Mouse (Mus musculus): ENCODE data around the gene Hist1h4i.

Hist1h4i gene

GRCm38 (mm10) chr13:22036149-22036956 lies 4.8 kb downstream of the Hist1h4i start:
- DNase-seq, result no peak

GRCm38 (mm10) chr13:22035267-22036148 lies 5.7 kb downstream of the Hist1h4i start, which contains the start of the genes Hist1h2ah and Hist1h2bk:
Gene Hist1h2ah (minus strand): TSS chr13:22035568.
Gene Hist1h2bk (plus strand): TSS chr13:22035870.
- peak; percentile 89 for DNase-seq

GRCm38 (mm10) chr13:22034443-22035266 lies 6.5 kb downstream of the Hist1h4i start:
- no peak for DNase-seq

- no peak for DNase-seq
These were observed 7.3 kb downstream of the Hist1h4i start for GRCm38 (mm10) chr13:22033741-22034442.

GRCm38 (mm10) chr13:22030493-22030892 lies 10.7 kb downstream of the Hist1h4i start:
- no peak for DNase-seq

- no peak for DNase-seq
These were observed 11.2 kb downstream of the Hist1h4i start for GRCm38 (mm10) chr13:22029928-22030327.

- peak; percentile 92 for DNase-seq
These were observed 12.3 kb downstream of the Hist1h4i start for GRCm38 (mm10) chr13:22028673-22029460.

GRCm38 (mm10) chr13:22026058-22027031 lies 14.8 kb downstream of the Hist1h4i start:
- DNase-seq, result peak; percentile 76

- peak; percentile 58 for DNase-seq
These were observed 18.9 kb downstream of the Hist1h4i start for GRCm38 (mm10) chr13:22022241-22022640.

- no peak for DNase-seq
These were observed 19.6 kb downstream of the Hist1h4i start for GRCm38 (mm10) chr13:22021581-22021980.

- DNase-seq, result peak; percentile 34
These were observed 20.2 kb downstream of the Hist1h4i start for GRCm38 (mm10) chr13:22020901-22021339.

- DNase-seq, result no peak
These were observed 21.0 kb downstream of the Hist1h4i start for GRCm38 (mm10) chr13:22019934-22020835.

- peak; percentile 65 for DNase-seq
These were observed 25.4 kb downstream of the Hist1h4i start for GRCm38 (mm10) chr13:22015479-22016450.

- no peak for DNase-seq
These were observed 26.7 kb downstream of the Hist1h4i start for GRCm38 (mm10) chr13:22014411-22014845.

GRCm38 (mm10) chr13:22013716-22014115 lies 27.4 kb downstream of the Hist1h4i start:
- DNase-seq, result no peak

- DNase-seq, result no peak
These were observed 31.5 kb downstream of the Hist1h4i start, which contains the start of gene Prss16 for GRCm38 (mm10) chr13:22009642-22010041. Gene Prss16 (minus strand): TSS chr13:22009742.

- DNase-seq, result no peak
These were observed 32.5 kb downstream of the Hist1h4i start for GRCm38 (mm10) chr13:22008707-22009106.

All from right cerebral cortex, adult 18-20 months (tissue).